ENCODE assay signal across 12 mouse cellular contexts in genomic region chr17:14167594-14167993, GRCm38 (mm10). TPM values are rescaled to one million over a fixed set of nuclear protein-coding genes. Genes with fewer than 3 reads are reported as not detected.
DNase-seq lines count a peak whose midpoint lies in the region; TF ChIP-seq lines count a peak whose summit lies in the region.
"Had no signal": no experiment of that assay in that cellular context is flagged by ENCODE, and none has a peak within 500 bp of the region (broad histone marks: within the 10 kb centered on the region; RNA-seq: fewer than 3 reads in every experiment).

No protein-coding gene starts in this region.

- no peak for TF ChIP-seq CTCF in brain, embryonic 14.5 days (IDR thresholded peaks at IDR 0.05; ENCODE audit: borderline replicate concordance, extremely low read depth, insufficient read depth, insufficient read length)

- TF ChIP-seq POLR2A in brain, embryonic 14.5 days (IDR thresholded peaks at IDR 0.05; ENCODE audit: borderline replicate concordance, extremely low read depth, insufficient read depth, insufficient read length, poor library complexity, severe bottlenecking): no peak

- intact Hi-C loops in left cerebral cortex, postnatal 4 days (cut with DNase I): no loop called here
- intact Hi-C loops in left cerebral cortex, postnatal 10 days (cut with DNase I): no loop called here

- DNase-seq in cerebellum, postnatal 36 days: peak; percentile 9 to 33
- no peak for DNase-seq in cerebellum, adult 18-20 months
- peak; percentile 77 for DNase-seq in left cerebral cortex, postnatal 4 days
- no peak for DNase-seq in left cerebral cortex, postnatal 10 days (ENCODE audit: extremely low spot score in 1 of 2, low spot score in 2 of 2)
- DNase-seq in brain, embryonic 14.5 days (ENCODE audit: low read depth): peak; percentile 57
- peak; percentile 71 to 83 for DNase-seq in kidney, postnatal 4 days
- DNase-seq in frontal cortex, postnatal 10 days (ENCODE audit: low spot score in 2 of 2): no peak
- no peak for DNase-seq in layer of hippocampus, adult 18-20 months (ENCODE audit: low spot score in 2 of 2)
- DNase-seq: gastrocnemius, postnatal 36 days; thymus, adult 18-20 months had no signal

RNA-seq across cellular contexts. Expression of gene Dact2, which starts 36.5 kb away (rescaled TPM):
- 10 to 100 TPM in 1 of 2 experiments, 1 to 10 TPM in 1; 9.4 to 13.1 TPM for total RNA-seq in left cerebral cortex, postnatal 4 days (2021)
- total RNA-seq in left cerebral cortex, postnatal 10 days (2021): 10 to 100 TPM; 66.0 to 66.5 TPM
- 2.1 and 2.5 TPM in 2 replicates for polyA plus RNA-seq in brain, embryonic 14.5 days (2012; rRNA removed)
- total RNA-seq in layer of hippocampus, adult 18-20 months (2021): 10 to 100 TPM; 23.5 to 25.1 TPM
- total RNA-seq: CH12.LX had no signal
- polyA plus RNA-seq: macrophage had no signal

Comparison
In these comparisons a context has a peak if more than half of its experiments do, and no peak if none do; other contexts are left out.
1. DNase-seq: peak in cerebellum, postnatal 36 days (2 of 2), left cerebral cortex, postnatal 4 days (single experiment), brain, embryonic 14.5 days (single experiment) and kidney, postnatal 4 days (2 of 2); none in cerebellum, adult 18-20 months (0 of 2), left cerebral cortex, postnatal 10 days (0 of 2), frontal cortex, postnatal 10 days (0 of 2) and layer of hippocampus, adult 18-20 months (0 of 2).